Mouse (Mus musculus) testis, adult 2 months (tissue): Measurements from ENCODE around the gene Tnfsf11. TPM values are rescaled to one million over a fixed set of nuclear protein-coding genes. Genes with fewer than 3 reads are reported as not detected.

Experiments used
- H3K27ac ChIP-seq: fragments of 200-500 bp; 2 replicates; pipeline ENCODE4 v1.5.1; 2012; ENCODE audit warnings: low read depth, low read length; ENCODE audit not compliant: control insufficient read depth, insufficient read depth
- H3K27me3 ChIP-seq: fragments of 200-500 bp; 2 replicates; pipeline ENCODE4 v1.6.1; 2012; ENCODE audit warnings: mild to moderate bottlenecking, low read length, moderate library complexity; ENCODE audit not compliant: control insufficient read depth, insufficient read depth
- H3K36me3 ChIP-seq: fragments of 200-500 bp; 2 replicates; pipeline ENCODE4 v1.6.1; 2012; ENCODE audit warnings: mild to moderate bottlenecking, low read length; ENCODE audit not compliant: control insufficient read depth, insufficient read depth
- H3K4me1 ChIP-seq: fragments of 200-500 bp; 2 replicates; pipeline ENCODE4 v1.6.1; 2012; ENCODE audit warnings: low read length; ENCODE audit not compliant: control insufficient read depth, insufficient read depth
- H3K4me3 ChIP-seq: fragments of 200-500 bp; 2 replicates; pipeline ENCODE4 v1.5.1; 2012; ENCODE audit warnings: low read depth, mild to moderate bottlenecking, low read length, moderate library complexity, mixed read lengths; ENCODE audit not compliant: control insufficient read depth
- CTCF ChIP-seq: fragments of 200-500 bp; IDR thresholded peaks from 2 replicates; pipeline ENCODE4 v1.5.1; 2012; ENCODE audit warnings: low read depth, mild to moderate bottlenecking, inconsistent platforms, low read length, moderate library complexity; ENCODE audit not compliant: control insufficient read depth, insufficient read depth, insufficient replicate concordance
- POLR2A ChIP-seq: fragments of 200-500 bp; IDR thresholded peaks from 2 replicates; pipeline ENCODE4 v1.6.1; 2012; ENCODE audit warnings: low read depth, mild to moderate bottlenecking, inconsistent platforms, low read length, moderate library complexity; ENCODE audit not compliant: control insufficient read depth
- polyA plus RNA-seq: library from polyadenylated mRNA; depleted of rRNA; stranded (reverse); fragments of >200 nt; gene quantifications from 2 replicates; pipeline ENCODE4 v1.2.3, GENCODE M21; 2012

Tnfsf11 gene
- polyA plus RNA-seq, 1 experiment = not detected

DNA sequence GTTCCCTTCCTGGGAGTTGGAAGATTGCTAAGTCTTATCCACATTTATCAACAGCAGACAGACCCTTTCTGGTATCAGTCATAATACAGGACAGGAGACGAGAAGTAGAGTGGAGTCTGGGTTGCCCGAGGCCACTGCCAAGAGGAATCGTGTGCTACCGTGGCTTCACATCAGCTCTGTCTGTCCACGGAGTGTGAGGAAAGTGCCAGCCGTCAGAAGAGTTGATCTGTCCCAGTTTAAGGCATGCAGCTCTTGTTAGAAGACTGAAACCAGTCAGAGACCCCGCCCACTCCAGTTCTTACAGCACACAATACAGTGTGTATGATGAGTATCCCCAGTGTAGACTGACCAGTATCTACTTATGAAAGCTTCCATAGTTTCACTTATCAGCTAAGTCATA lies 45.2 kb downstream of the Tnfsf11 start:
- Histone ChIP-seq H3K4me3 (no peak overlapping the region), H3K27ac (no peak overlapping the region), H3K27me3 (no peaks in the 10 kb centered on the region), H3K36me3 (no peaks in the 10 kb centered on the region), H3K4me1 (no peaks in the 10 kb centered on the region)
- TF ChIP-seq CTCF (no peak), POLR2A (no peak)

DNA sequence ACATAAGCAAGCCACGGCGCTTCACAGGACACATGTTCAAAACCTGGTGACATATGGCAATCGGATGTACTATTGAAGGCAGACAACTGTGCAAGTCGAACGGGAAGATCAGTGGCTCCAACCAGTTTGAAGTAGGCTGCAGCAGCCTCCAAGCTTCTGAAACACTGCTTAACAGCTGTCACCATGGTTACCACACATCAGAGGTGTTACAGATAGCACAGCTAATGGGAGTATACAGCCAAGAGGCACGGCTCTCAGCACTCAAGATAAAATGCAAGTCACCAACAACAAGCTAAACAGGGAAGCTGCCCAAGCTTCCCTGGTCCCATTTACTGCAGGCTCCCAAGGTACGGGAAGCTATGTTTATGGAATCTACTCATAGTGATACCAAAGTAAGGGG lies 46.6 kb downstream of the Tnfsf11 start:
- no peaks in the 10 kb centered on the region for H3K36me3 ChIP-seq
- no peak for TF ChIP-seq CTCF
- TF ChIP-seq POLR2A = no peak
- H3K27me3 ChIP-seq = no peaks in the 10 kb centered on the region
- H3K4me1 ChIP-seq = no peaks in the 10 kb centered on the region
- no peak overlapping the region for H3K27ac ChIP-seq
- no peak overlapping the region for H3K4me3 ChIP-seq

DNA sequence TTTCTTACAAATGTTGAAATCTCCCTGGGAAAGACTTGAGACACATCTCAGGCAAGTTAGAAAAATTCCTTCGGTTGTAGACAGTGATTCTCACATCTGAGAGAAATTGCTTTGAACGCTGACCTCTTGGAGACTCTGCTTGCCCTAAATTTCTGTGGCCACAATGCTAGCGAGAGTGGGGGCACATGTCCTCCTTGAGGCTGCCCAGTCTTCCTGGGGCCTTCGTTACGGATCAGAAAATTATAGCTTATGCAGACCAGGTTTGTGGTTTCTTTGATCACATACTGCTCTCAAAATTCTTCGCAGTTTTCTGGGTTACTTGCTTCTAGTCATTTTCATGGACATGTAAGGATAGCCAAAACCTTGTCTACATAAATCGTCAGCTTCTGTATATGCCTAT lies 53.8 kb downstream of the Tnfsf11 start:
- no peaks in the 10 kb centered on the region for H3K36me3 ChIP-seq
- H3K4me3 ChIP-seq = no peak overlapping the region
- no peak overlapping the region for H3K27ac ChIP-seq
- H3K27me3 ChIP-seq = no peaks in the 10 kb centered on the region
- no peaks in the 10 kb centered on the region for H3K4me1 ChIP-seq
- TF ChIP-seq CTCF (no peak), POLR2A (no peak)

DNA sequence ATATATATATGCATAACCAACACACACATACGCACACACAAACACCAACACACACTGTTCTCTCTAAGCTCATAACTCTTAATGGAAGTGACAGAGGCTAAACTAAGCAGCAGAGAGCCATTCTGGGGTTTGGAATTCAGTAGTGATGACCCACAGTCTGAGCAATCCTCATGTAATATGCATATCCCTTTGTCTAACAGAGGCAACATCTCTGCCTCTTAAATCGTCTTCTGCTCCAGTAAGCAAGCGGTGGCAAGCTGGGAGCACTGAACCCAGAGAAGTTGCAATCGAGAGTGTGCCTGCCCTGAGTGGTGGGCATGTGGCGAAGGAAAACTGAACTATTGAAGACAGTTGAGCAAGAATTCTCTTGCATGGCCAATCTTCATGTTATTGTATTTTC lies 61.2 kb downstream of the Tnfsf11 start:
- no peaks in the 10 kb centered on the region for H3K27me3 ChIP-seq
- no peaks in the 10 kb centered on the region for H3K36me3 ChIP-seq
- H3K4me1 ChIP-seq = no peaks in the 10 kb centered on the region
- no peak overlapping the region for H3K4me3 ChIP-seq
- TF ChIP-seq POLR2A (no peak), CTCF (no peak)
- no peak overlapping the region for H3K27ac ChIP-seq

DNA sequence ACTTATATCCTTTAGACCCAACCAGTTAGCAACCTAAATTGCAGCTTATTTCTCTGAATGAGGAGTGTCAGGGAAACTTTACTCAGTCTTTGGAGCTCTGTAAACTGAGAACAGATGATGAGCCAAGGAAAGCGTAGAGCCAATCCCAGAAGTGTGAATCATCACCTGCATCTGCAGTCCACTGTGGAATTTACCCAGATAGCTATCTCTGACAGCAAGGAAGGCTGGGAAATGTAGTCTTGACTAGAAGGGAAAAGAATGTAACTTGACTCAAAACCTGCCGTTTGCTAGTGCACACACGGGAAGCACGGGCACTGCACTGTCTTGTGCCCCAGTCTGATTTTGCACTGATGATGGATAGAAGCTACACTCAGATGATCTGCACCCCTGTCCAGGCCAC lies 63.0 kb downstream of the Tnfsf11 start:
- no peak for TF ChIP-seq POLR2A
- no peak for TF ChIP-seq CTCF
- no peak overlapping the region for H3K27ac ChIP-seq
- no peak overlapping the region for H3K4me3 ChIP-seq
- H3K36me3 ChIP-seq = no peaks in the 10 kb centered on the region
- H3K27me3 ChIP-seq = no peaks in the 10 kb centered on the region
- no peaks in the 10 kb centered on the region; the same call in 1 of the 2 replicates for H3K4me1 ChIP-seq

DNA sequence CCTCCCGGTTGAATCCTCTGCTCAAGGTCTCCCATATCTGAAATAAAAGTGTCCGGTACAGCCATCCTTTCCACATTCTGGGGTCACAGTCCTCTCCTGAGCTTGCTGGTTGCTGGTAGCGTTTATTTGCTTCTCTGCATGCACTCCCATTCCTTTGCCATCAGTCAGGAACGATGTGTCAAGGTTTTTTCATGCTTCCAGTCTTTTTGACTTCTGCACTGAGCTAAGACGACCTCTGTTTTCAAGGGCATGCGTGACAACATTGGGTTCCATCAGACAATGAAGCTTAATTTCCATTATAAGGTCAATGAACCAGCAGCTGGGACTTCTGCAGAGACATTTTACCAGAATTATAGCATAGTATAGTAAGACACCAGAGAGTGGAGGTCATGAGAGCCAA lies 68.5 kb downstream of the Tnfsf11 start:
- H3K4me3 ChIP-seq = no peak overlapping the region
- no peaks in the 10 kb centered on the region for H3K27me3 ChIP-seq
- no peak for TF ChIP-seq POLR2A
- no peak for TF ChIP-seq CTCF
- H3K4me1 ChIP-seq = no peaks in the 10 kb centered on the region; the same call in 1 of the 2 replicates
- H3K27ac ChIP-seq = no peak overlapping the region
- H3K36me3 ChIP-seq = no peaks in the 10 kb centered on the region

DNA sequence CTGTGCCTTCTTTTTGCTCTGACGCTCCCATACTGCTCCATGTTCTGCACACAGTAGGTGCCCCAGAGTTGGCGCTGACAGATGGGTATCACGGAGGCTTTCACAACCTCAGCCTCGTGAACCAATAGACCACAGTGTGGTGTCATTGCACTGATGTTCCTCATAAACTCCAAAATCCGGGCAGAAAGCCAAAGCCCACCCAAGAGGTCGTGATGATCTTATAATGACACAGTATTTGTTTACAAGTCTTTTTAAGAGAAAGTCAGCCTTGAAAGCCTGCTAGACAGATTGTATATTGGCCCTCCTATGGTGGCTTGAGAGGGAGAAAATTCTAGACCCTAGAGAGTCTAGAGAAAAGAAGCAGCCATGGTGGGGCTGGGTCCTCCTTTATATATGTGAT lies 70.6 kb downstream of the Tnfsf11 start:
- no peak overlapping the region for H3K27ac ChIP-seq
- no peak for TF ChIP-seq CTCF
- H3K36me3 ChIP-seq = no peaks in the 10 kb centered on the region

DNA sequence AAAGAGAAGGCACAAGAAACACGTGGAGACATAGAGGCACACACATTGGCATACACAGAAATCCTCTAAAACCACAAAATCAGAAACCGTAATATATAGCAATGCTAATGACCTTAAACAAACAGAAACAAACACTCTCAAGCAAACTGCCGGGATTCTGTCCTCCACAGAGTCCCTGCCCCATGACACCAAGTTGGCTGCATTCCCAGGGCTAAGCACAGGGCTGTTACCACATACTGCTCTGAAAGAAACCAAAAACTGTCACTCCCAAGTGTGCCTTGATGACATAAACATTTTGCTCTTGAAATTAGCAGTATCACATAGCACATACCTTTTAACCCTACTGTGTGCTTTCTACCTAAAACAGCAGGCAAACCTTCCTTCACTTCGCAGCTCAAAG lies 71.7 kb downstream of the Tnfsf11 start:
- no peak overlapping the region for H3K27ac ChIP-seq

More for the DNA sequence above, 70.6 kb downstream of the Tnfsf11 start:
- Histone ChIP-seq H3K4me1 (no peaks in the 10 kb centered on the region; the same call in 1 of the 2 replicates), H3K27me3 (no peaks in the 10 kb centered on the region), H3K4me3 (no peak overlapping the region)

More for the DNA sequence above, 71.7 kb downstream of the Tnfsf11 start:
- H3K36me3 ChIP-seq = no peaks in the 10 kb centered on the region
- TF ChIP-seq CTCF = no peak
- TF ChIP-seq POLR2A = no peak
- no peaks in the 10 kb centered on the region for H3K4me1 ChIP-seq
- H3K4me3 ChIP-seq = no peak overlapping the region
- H3K27me3 ChIP-seq = no peaks in the 10 kb centered on the region
